Mouse (Mus musculus) lung, postnatal 25 days (tissue): ENCODE measurements at regions not wholly inside any gene's neighbourhood (a gene's known extent, or its start where the extent isn't known, plus 50 kb on each side); places are given as distances from the start of the nearest gene placed in this dataset.

Source experiments
- DNase-seq: peaks from one replicate; pipeline ENCODE4 v3.0.0; 2022; ENCODE audit warnings: low spot score

DNA sequence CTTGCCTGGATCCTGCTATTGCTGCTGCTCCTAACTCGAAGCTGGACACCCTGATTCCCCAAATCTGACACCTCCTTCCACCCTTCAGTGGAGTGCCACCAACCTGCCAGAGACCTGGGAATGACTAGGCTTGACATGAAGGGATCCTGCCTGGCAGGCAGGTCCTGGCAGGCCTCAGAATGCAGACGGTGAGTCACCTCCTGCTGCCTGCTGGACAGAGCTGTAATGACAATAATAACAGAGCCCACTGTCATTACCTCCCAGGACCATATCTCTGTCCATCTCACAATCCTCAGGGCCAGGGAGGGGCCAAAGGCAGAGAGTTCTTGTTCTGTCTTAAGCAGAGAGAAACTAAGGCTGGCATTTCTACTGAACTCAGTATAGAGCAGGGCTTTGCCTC lies 61.5 kb upstream of the Vps8 start:
- no peak for DNase-seq

GRCm38 (mm10) chr16:21362663-21363367 lies 60.1 kb upstream of the Vps8 start:
- DNase-seq, result no peak

GRCm38 (mm10) chr16:21364885-21365284 lies 58.0 kb upstream of the Vps8 start:
- no peak for DNase-seq

DNA sequence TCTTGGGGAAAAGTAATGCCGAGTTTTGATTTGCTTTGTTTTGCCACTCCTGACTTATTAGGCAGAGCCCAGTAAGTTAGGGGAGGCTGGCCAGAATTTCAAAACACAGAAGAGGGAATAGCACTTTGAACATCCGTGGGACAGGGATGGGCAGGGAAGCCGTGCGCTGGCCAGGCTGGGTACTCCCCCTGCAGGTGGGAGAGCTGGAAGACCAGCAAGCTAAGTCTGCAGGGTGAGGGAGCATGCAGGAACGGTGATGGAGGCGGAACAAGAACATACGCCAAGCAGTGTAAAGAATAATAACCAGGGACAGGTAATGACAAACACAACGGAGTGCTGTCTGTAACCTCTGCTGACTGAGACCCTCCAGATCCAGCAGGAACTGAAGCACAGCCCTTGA lies 55.5 kb upstream of the Vps8 start:
- peak; percentile 56 for DNase-seq

DNA sequence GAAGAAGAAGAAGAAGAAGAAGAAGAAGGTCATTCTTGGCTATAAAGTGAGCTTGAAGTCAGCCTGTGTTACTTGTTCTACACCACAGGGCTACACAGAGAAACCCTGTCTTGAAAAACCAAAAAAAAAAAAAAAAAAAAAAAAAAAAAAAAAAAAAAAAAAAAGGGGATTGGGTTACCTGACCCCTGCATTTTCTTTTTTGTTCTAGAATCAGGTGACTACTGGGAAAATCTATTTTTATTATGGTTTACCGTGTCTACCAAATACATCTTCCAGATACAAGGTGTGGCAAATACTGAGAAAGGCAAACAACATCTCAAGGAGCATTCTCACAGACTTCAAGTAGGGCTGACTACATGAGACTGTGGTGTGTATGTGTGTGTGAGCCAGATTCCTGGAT lies 54.1 kb upstream of the Vps8 start:
- DNase-seq, result no peak

- no peak for DNase-seq
Measured at GRCm38 (mm10) chr16:21369569-21370512, 53.1 kb upstream of the Vps8 start.
